Mouse (Mus musculus): ENCODE data around the gene Trim8. TPM values are rescaled to one million over a fixed set of nuclear protein-coding genes. Genes with fewer than 3 reads are reported as not detected.

Trim8 gene
- polyA plus RNA-seq, 1 experiment from 2014 or later, result 17.0 TPM

GRCm38 (mm10) chr19:46459256-46459655 is 42.2 kb upstream of the Trim8 start:
- Histone ChIP-seq H3K27ac (ENCODE audit: low read length) (peak overlapping the region; percentile 83), H3K36me3 (ENCODE audit: control insufficient read depth, insufficient read depth) (peaks cover 4% of the 10 kb centered on the region; the same call in 1 of the 2 replicates), H3K27me3 (ENCODE audit: control insufficient read depth, insufficient read depth, low read length) (no peaks in the 10 kb centered on the region), H3K4me1 (ENCODE audit: control insufficient read depth, insufficient read depth, low read length) (peaks cover 59% of the 10 kb centered on the region), H3K4me3 (ENCODE audit: low read length) (no peak overlapping the region), H3K4me2 (ENCODE audit: low read depth, low read length) (no peak overlapping the region), H3K9me3 (replicated peaks; ENCODE audit: control insufficient read depth, low read length) (0 out of 2 replicates have a peak, but pooled peaks cover 2% of the 10 kb centered on the region), H3K9ac (ENCODE audit: low read length) (peak overlapping the region; percentile 23)
- ATAC-seq (replicated peaks; ENCODE audit: extremely low read depth, insufficient read depth, low FRiP score), result no peak
- 39% methylated on average over 10 of the region's 10 CpGs for WGBS

- no peak overlapping the region; the same call in 1 of the 2 replicates for H3K9ac ChIP-seq (ENCODE audit: low read length)
- H3K4me3 ChIP-seq (ENCODE audit: low read length), result no peak overlapping the region
- H3K27ac ChIP-seq (ENCODE audit: low read length), result peak overlapping the region; percentile 83
- H3K4me2 ChIP-seq (ENCODE audit: low read depth, low read length), result no peak overlapping the region
- 0 out of 2 replicates have a peak, but pooled peaks cover 2% of the 10 kb centered on the region for H3K9me3 ChIP-seq (replicated peaks; ENCODE audit: control insufficient read depth, low read length)
- H3K27me3 ChIP-seq (ENCODE audit: control insufficient read depth, insufficient read depth, low read length), result no peaks in the 10 kb centered on the region
- peak; percentile 68 for ATAC-seq (replicated peaks; ENCODE audit: extremely low read depth, insufficient read depth, low FRiP score)
- 49% methylated on average over 2 of the region's 2 CpGs for WGBS
- peaks cover 4% of the 10 kb centered on the region; the same call in 1 of the 2 replicates for H3K36me3 ChIP-seq (ENCODE audit: control insufficient read depth, insufficient read depth)
- H3K4me1 ChIP-seq (ENCODE audit: control insufficient read depth, insufficient read depth, low read length), result peaks cover 53% of the 10 kb centered on the region
Measured at GRCm38 (mm10) chr19:46459889-46460288, 41.6 kb upstream of the Trim8 start.

GRCm38 (mm10) chr19:46462574-46462973 is 38.9 kb upstream of the Trim8 start:
- Histone ChIP-seq H3K4me1 (ENCODE audit: control insufficient read depth, insufficient read depth, low read length) (peaks cover 35% of the 10 kb centered on the region), H3K4me2 (ENCODE audit: low read depth, low read length) (no peak overlapping the region), H3K27me3 (ENCODE audit: control insufficient read depth, insufficient read depth, low read length) (no peaks in the 10 kb centered on the region), H3K9ac (ENCODE audit: low read length) (no peak overlapping the region), H3K4me3 (ENCODE audit: low read length) (no peak overlapping the region), H3K36me3 (ENCODE audit: control insufficient read depth, insufficient read depth) (peaks cover 4% of the 10 kb centered on the region; the same call in 1 of the 2 replicates), H3K9me3 (replicated peaks; ENCODE audit: control insufficient read depth, low read length) (0 out of 2 replicates have a peak, but pooled peaks cover 2% of the 10 kb centered on the region), H3K27ac (ENCODE audit: low read length) (no peak overlapping the region)
- ATAC-seq (replicated peaks; ENCODE audit: extremely low read depth, insufficient read depth, low FRiP score), result no peak
- 86% methylated on average over 3 of the region's 3 CpGs for WGBS

GRCm38 (mm10) chr19:46463446-46463845 is 38.1 kb upstream of the Trim8 start:
- Histone ChIP-seq H3K4me2 (ENCODE audit: low read depth, low read length) (no peak overlapping the region), H3K27me3 (ENCODE audit: control insufficient read depth, insufficient read depth, low read length) (no peaks in the 10 kb centered on the region), H3K36me3 (ENCODE audit: control insufficient read depth, insufficient read depth) (peaks cover 4% of the 10 kb centered on the region; the same call in 1 of the 2 replicates), H3K27ac (ENCODE audit: low read length) (no peak overlapping the region), H3K4me1 (ENCODE audit: control insufficient read depth, insufficient read depth, low read length) (peaks cover 28% of the 10 kb centered on the region), H3K9me3 (replicated peaks; ENCODE audit: control insufficient read depth, low read length) (0 out of 2 replicates have a peak, but pooled peaks cover 2% of the 10 kb centered on the region), H3K4me3 (ENCODE audit: low read length) (no peak overlapping the region), H3K9ac (ENCODE audit: low read length) (no peak overlapping the region)
- whole genome bisulfite sequencing, result 95% methylated on average over 4 of the region's 4 CpGs
- no peak for ATAC-seq (replicated peaks; ENCODE audit: extremely low read depth, insufficient read depth, low FRiP score)

- Histone ChIP-seq H3K4me3 (ENCODE audit: low read length) (no peak overlapping the region), H3K9me3 (replicated peaks; ENCODE audit: control insufficient read depth, low read length) (0 out of 2 replicates have a peak, but pooled peaks cover 2% of the 10 kb centered on the region), H3K27me3 (ENCODE audit: control insufficient read depth, insufficient read depth, low read length) (no peaks in the 10 kb centered on the region), H3K4me1 (ENCODE audit: control insufficient read depth, insufficient read depth, low read length) (peaks cover 20% of the 10 kb centered on the region), H3K4me2 (ENCODE audit: low read depth, low read length) (no peak overlapping the region), H3K36me3 (ENCODE audit: control insufficient read depth, insufficient read depth) (peaks cover 4% of the 10 kb centered on the region; the same call in 1 of the 2 replicates), H3K9ac (ENCODE audit: low read length) (no peak overlapping the region), H3K27ac (ENCODE audit: low read length) (no peak overlapping the region)
- WGBS, result 61% methylated on average over 6 of the region's 6 CpGs
- ATAC-seq (replicated peaks; ENCODE audit: extremely low read depth, insufficient read depth, low FRiP score), result 0 out of 2 replicates have a peak, but pooled peaks have one; percentile 14
Measured at GRCm38 (mm10) chr19:46466160-46466559, 35.3 kb upstream of the Trim8 start.

GRCm38 (mm10) chr19:46467051-46467503 is 34.4 kb upstream of the Trim8 start:
- 64% methylated on average over 3 of the region's 3 CpGs for WGBS
- Histone ChIP-seq H3K4me2 (ENCODE audit: low read depth, low read length) (no peak overlapping the region), H3K36me3 (ENCODE audit: control insufficient read depth, insufficient read depth) (no peaks in the 10 kb centered on the region; the same call in 1 of the 2 replicates), H3K4me1 (ENCODE audit: control insufficient read depth, insufficient read depth, low read length) (peaks cover 29% of the 10 kb centered on the region), H3K27me3 (ENCODE audit: control insufficient read depth, insufficient read depth, low read length) (no peaks in the 10 kb centered on the region), H3K27ac (ENCODE audit: low read length) (peak overlapping the region; percentile 8; the same call in 1 of the 2 replicates), H3K9ac (ENCODE audit: low read length) (no peak overlapping the region), H3K9me3 (replicated peaks; ENCODE audit: control insufficient read depth, low read length) (0 out of 2 replicates have a peak, but pooled peaks cover 2% of the 10 kb centered on the region), H3K4me3 (ENCODE audit: low read length) (no peak overlapping the region)
- ATAC-seq (replicated peaks; ENCODE audit: extremely low read depth, insufficient read depth, low FRiP score), result no peak

GRCm38 (mm10) chr19:46470364-46471240 is 30.9 kb upstream of the Trim8 start:
- Histone ChIP-seq H3K27ac (ENCODE audit: low read length) (peak overlapping the region; percentile 82), H3K4me2 (ENCODE audit: low read depth, low read length) (no peak overlapping the region), H3K36me3 (ENCODE audit: control insufficient read depth, insufficient read depth) (0 out of 2 replicates have a peak, but pooled peaks cover 6% of the 10 kb centered on the region), H3K9ac (ENCODE audit: low read length) (peak overlapping the region; percentile 45; the same call in 1 of the 2 replicates), H3K27me3 (ENCODE audit: control insufficient read depth, insufficient read depth, low read length) (no peaks in the 10 kb centered on the region), H3K4me3 (ENCODE audit: low read length) (no peak overlapping the region), H3K4me1 (ENCODE audit: control insufficient read depth, insufficient read depth, low read length) (peaks cover 28% of the 10 kb centered on the region), H3K9me3 (replicated peaks; ENCODE audit: control insufficient read depth, low read length) (no peaks in the 10 kb centered on the region)
- ATAC-seq (replicated peaks; ENCODE audit: extremely low read depth, insufficient read depth, low FRiP score), result no peak
- 30% methylated on average over 17 of the region's 17 CpGs for WGBS

GRCm38 (mm10) chr19:46471324-46472093 is 30.0 kb upstream of the Trim8 start:
- Histone ChIP-seq H3K27me3 (ENCODE audit: control insufficient read depth, insufficient read depth, low read length) (no peaks in the 10 kb centered on the region), H3K9me3 (replicated peaks; ENCODE audit: control insufficient read depth, low read length) (no peaks in the 10 kb centered on the region), H3K4me3 (ENCODE audit: low read length) (no peak overlapping the region), H3K4me1 (ENCODE audit: control insufficient read depth, insufficient read depth, low read length) (peaks cover 24% of the 10 kb centered on the region), H3K36me3 (ENCODE audit: control insufficient read depth, insufficient read depth) (0 out of 2 replicates have a peak, but pooled peaks cover 6% of the 10 kb centered on the region), H3K4me2 (ENCODE audit: low read depth, low read length) (peak overlapping the region; percentile 19; the same call in 1 of the 2 replicates), H3K27ac (ENCODE audit: low read length) (peak overlapping the region; percentile 82), H3K9ac (ENCODE audit: low read length) (peak overlapping the region; percentile 32)
- ATAC-seq (replicated peaks; ENCODE audit: extremely low read depth, insufficient read depth, low FRiP score), result peak; percentile 77
- WGBS, result 12% methylated on average over 10 of the region's 10 CpGs
